Mouse (Mus musculus): ENCODE measurements around the gene Setd3. TPM values are rescaled to one million over a fixed set of nuclear protein-coding genes. Genes with fewer than 3 reads are reported as not detected.
"Not testable (repeated sequence)": the region's sequence is repeated elsewhere in the genome, so short reads cannot be mapped to it uniquely, and the experiment has no call there.

Gene Setd3
- polyA plus RNA-seq, 1 experiment from 2014 or later = 81.5 TPM

- peaks cover 26% of the 10 kb centered on the region for H3K36me3 ChIP-seq (replicated peaks)
- H3K4me1 ChIP-seq = peaks cover 22% of the 10 kb centered on the region
- no peak for DNase-seq (ENCODE audit: low spot score)
- H3K27me3 ChIP-seq (replicated peaks; ENCODE audit: low read depth, poor library complexity, severe bottlenecking) = no peaks in the 10 kb centered on the region
- no peak overlapping the region for H3K27ac ChIP-seq (replicated peaks)
- H3K4me3 ChIP-seq = no peak overlapping the region
- no peaks in the 10 kb centered on the region for H3K9me3 ChIP-seq
- WGBS = 85% methylated on average over 9 of the region's 9 CpGs
These were observed 59.2 kb downstream of the Setd3 start for GRCm38 (mm10) chr12:108119930-108120329.

DNA sequence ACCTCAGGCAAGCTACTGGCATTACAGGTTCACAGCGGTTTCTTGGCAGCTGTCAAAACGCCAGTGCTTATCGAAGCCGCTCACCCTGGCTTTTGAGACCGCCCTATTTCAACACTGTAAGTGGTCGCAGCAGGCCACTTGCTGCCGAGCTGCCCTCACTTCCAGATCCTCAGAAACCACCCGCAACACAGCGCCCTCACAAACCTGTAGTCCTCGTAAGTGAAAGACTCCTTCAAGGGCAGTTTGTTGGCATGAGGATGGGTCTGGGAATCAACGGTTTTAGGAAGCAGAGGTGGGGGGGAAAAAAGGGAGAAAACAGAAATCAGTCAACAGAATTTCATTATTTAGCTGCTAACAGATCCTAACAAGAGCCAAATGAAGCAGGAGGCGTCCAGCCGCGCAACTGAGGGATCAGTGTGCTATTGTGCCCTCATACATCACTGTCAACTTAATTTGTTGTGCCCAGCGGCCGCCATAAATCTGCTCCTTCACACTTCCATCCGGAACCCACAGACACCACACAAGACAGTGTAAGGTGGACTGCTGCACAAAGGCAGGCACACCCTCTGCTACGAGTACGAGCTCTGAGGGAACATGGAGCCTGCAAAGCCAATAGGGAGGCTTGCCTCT lies 60.1 kb downstream of the Setd3 start:
- 72% methylated on average over 19 of the region's 19 CpGs for WGBS
- no peak overlapping the region for H3K4me3 ChIP-seq

GRCm38 (mm10) chr12:108118503-108118901 lies 60.6 kb downstream of the Setd3 start:
- no peaks in the 10 kb centered on the region for H3K27me3 ChIP-seq (replicated peaks; ENCODE audit: low read depth, poor library complexity, severe bottlenecking)
- no peak for DNase-seq (ENCODE audit: low spot score)
- 76% methylated on average over 10 of the region's 10 CpGs for WGBS
- no peaks in the 10 kb centered on the region for H3K9me3 ChIP-seq
- peaks cover 22% of the 10 kb centered on the region for H3K4me1 ChIP-seq
- H3K36me3 ChIP-seq (replicated peaks) = peaks cover 28% of the 10 kb centered on the region
- H3K4me3 ChIP-seq = no peak overlapping the region
- H3K27ac ChIP-seq (replicated peaks) = no peak overlapping the region

More for the DNA sequence above, 60.1 kb downstream of the Setd3 start:
- Histone ChIP-seq H3K27me3 (replicated peaks; ENCODE audit: low read depth, poor library complexity, severe bottlenecking) (no peaks in the 10 kb centered on the region), H3K27ac (replicated peaks) (no peak overlapping the region), H3K4me1 (peaks cover 22% of the 10 kb centered on the region), H3K36me3 (replicated peaks) (peaks cover 27% of the 10 kb centered on the region), H3K9me3 (no peaks in the 10 kb centered on the region)
- no peak for DNase-seq (ENCODE audit: low spot score)

DNA sequence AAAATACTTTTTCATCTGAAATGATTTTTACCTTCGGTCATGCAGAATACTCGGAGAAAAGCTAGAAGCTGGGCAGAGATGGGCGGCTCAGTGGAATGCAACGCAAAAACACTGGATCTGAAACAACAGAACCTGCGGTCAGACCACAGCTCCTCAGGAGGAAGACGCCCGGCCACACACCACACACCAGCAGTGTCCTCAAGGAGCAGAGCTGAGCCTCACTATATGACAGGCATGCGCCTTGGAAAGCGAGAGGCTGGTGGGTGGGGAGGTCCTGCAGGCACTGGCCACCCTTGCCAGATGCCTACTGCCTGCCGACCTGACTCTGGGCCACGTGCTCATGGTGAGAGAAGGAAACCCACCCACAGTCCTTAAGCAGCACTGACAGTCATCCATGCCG lies 67.9 kb downstream of the Setd3 start:
- Histone ChIP-seq H3K9me3 (no peaks in the 10 kb centered on the region), H3K27ac (replicated peaks) (no peak overlapping the region), H3K27me3 (replicated peaks; ENCODE audit: low read depth, poor library complexity, severe bottlenecking) (no peaks in the 10 kb centered on the region), H3K4me1 (no peaks in the 10 kb centered on the region), H3K36me3 (replicated peaks) (peaks cover 73% of the 10 kb centered on the region), H3K4me3 (no peak overlapping the region)
- 91% methylated on average over 12 of the region's 12 CpGs for WGBS
- DNase-seq (ENCODE audit: low spot score) = no peak

GRCm38 (mm10) chr12:108110674-108111073 lies 68.4 kb downstream of the Setd3 start:
- WGBS = 85% methylated on average over 3 of the region's 3 CpGs
- H3K27me3 ChIP-seq (replicated peaks; ENCODE audit: low read depth, poor library complexity, severe bottlenecking) = no peaks in the 10 kb centered on the region
- H3K4me3 ChIP-seq = no peak overlapping the region
- no peak overlapping the region for H3K27ac ChIP-seq (replicated peaks)
- H3K4me1 ChIP-seq = no peaks in the 10 kb centered on the region
- no peaks in the 10 kb centered on the region for H3K9me3 ChIP-seq
- no peak for DNase-seq (ENCODE audit: low spot score)
- peaks cover 73% of the 10 kb centered on the region for H3K36me3 ChIP-seq (replicated peaks)

DNA sequence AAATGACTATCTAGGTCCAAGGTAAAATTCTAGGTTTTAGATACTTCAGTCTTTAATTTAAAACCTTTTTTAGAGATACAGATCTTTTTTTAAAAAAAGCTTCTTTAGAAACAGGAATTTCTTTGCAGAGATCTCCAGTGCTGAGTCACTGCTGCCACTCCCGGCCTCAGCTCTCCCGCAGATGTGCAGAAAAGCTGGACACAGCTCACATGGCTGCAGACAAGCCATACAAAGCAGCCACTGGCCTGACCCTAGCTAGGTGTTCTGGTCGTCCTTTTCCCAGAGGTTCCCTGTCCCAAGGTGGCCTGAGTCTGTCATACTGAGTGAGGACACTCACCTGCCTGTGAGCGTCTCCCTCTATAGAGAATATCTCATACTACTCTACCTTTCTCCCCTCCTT lies 69.4 kb downstream of the Setd3 start:
- DNase-seq (ENCODE audit: low spot score) = no peak
- no peaks in the 10 kb centered on the region for H3K4me1 ChIP-seq
- no peak overlapping the region for H3K4me3 ChIP-seq
- no peaks in the 10 kb centered on the region for H3K9me3 ChIP-seq
- H3K27ac ChIP-seq (replicated peaks) = no peak overlapping the region
- 83% methylated on average over 4 of the region's 4 CpGs for WGBS
- peaks cover 72% of the 10 kb centered on the region for H3K36me3 ChIP-seq (replicated peaks)
- H3K27me3 ChIP-seq (replicated peaks; ENCODE audit: low read depth, poor library complexity, severe bottlenecking) = no peaks in the 10 kb centered on the region

DNA sequence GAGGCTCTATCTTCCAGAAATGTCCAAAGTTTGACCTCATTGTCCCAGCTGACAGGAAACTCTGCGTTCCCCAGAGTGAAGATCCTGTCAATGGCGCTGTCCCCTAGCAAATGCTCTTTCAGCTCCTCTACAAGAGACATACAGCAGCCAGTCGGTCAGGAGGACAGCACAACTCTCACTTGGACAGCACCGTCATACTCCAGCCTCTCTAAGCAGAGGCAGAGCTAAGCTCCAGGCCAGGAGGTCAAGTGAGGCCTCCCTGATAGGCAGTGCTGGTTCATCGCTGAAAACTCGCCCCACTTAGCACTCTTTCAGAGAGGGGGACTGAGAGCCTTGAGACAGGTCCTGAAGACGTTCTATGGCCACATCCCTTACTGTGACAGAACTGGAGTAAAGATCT lies 70.5 kb downstream of the Setd3 start:
- H3K27me3 ChIP-seq (replicated peaks; ENCODE audit: low read depth, poor library complexity, severe bottlenecking); H3K9me3 ChIP-seq; H3K27ac ChIP-seq (replicated peaks); H3K4me3 ChIP-seq; DNase-seq (ENCODE audit: low spot score); H3K4me1 ChIP-seq: not testable (repeated sequence)
- WGBS = 79% methylated on average over 7 of the region's 7 CpGs
- peaks cover 72% of the 10 kb centered on the region for H3K36me3 ChIP-seq (replicated peaks)

DNA sequence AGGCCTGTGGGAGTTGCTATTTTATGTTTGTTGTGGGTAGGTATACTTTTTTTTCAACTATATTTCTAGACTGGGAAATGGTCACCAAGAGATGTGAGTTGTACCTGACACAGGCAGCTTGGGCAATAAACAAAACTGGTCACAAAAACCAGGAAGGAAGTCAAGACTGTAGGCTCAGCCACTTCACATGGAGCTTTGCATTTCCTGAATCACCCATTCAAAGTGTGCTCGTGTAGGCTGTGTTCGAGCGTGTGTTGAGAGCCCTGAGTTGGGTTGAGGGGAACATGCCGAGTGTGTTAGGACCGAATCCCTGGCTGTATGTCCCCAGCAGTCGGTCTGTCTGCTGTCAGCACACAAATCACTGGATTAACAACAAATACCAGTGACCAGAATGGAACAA lies 75.8 kb downstream of the Setd3 start:
- peaks cover 15% of the 10 kb centered on the region for H3K4me1 ChIP-seq
- WGBS = 80% methylated on average over 6 of the region's 6 CpGs
- H3K27ac ChIP-seq (replicated peaks) = no peak overlapping the region
- no peaks in the 10 kb centered on the region for H3K27me3 ChIP-seq (replicated peaks; ENCODE audit: low read depth, poor library complexity, severe bottlenecking)
- H3K36me3 ChIP-seq (replicated peaks) = peaks cover 29% of the 10 kb centered on the region
- no peaks in the 10 kb centered on the region for H3K9me3 ChIP-seq
- DNase-seq (ENCODE audit: low spot score) = no peak
- no peak overlapping the region for H3K4me3 ChIP-seq

DNA sequence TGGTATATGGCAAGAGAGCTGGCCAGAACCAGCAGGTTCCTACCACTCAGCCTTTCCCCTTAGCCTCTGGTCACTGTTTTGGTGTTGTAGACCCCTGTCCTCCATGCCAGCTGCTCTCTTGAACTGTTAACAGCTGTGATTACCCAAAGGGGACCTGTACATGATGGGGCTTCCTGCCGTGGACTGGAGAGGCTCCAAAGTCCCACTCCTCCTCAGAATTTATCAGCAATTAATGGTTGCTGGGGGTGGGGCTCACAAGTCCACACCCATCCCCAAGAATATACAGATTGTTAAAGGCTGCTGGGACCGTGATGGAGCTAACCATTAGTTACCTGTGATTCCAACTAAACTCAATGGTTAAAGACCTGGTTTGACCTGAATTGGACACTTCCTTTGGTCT lies 77.0 kb downstream of the Setd3 start:
- WGBS = 83% methylated on average over 2 of the region's 2 CpGs
- no peaks in the 10 kb centered on the region for H3K9me3 ChIP-seq
- no peak overlapping the region for H3K4me3 ChIP-seq
- no peak for DNase-seq (ENCODE audit: low spot score)
- H3K36me3 ChIP-seq (replicated peaks) = peaks cover 19% of the 10 kb centered on the region
- H3K27ac ChIP-seq (replicated peaks) = no peak overlapping the region
- H3K4me1 ChIP-seq = peaks cover 19% of the 10 kb centered on the region
- H3K27me3 ChIP-seq (replicated peaks; ENCODE audit: low read depth, poor library complexity, severe bottlenecking) = no peaks in the 10 kb centered on the region

DNA sequence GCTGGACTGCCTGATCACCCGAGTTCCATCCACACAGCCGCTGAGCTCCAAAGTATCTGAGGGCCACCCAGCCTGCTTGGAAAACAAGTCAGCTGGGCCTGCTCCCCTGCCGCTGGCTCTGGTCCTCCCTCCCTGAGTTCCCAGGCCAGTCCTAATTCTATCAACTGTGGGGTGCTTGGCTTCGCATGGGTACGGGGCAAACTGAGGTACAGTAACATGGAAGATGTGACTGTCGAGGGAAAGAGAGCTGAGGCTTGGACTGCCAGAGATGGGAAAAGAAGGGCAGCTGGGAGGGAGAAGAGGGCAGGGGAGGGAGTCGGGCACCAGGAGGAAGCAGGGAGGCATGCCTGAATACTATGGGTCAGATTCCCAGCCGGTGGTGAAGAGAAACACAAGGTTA lies 78.9 kb downstream of the Setd3 start:
- no peak overlapping the region for H3K27ac ChIP-seq (replicated peaks)
- H3K9me3 ChIP-seq = no peaks in the 10 kb centered on the region
- H3K4me1 ChIP-seq = peaks cover 19% of the 10 kb centered on the region
- WGBS = 77% methylated on average over 8 of the region's 8 CpGs
- H3K4me3 ChIP-seq = no peak overlapping the region
- peaks cover 3% of the 10 kb centered on the region for H3K36me3 ChIP-seq (replicated peaks)
- DNase-seq (ENCODE audit: low spot score) = no peak
- no peaks in the 10 kb centered on the region for H3K27me3 ChIP-seq (replicated peaks; ENCODE audit: low read depth, poor library complexity, severe bottlenecking)

DNA sequence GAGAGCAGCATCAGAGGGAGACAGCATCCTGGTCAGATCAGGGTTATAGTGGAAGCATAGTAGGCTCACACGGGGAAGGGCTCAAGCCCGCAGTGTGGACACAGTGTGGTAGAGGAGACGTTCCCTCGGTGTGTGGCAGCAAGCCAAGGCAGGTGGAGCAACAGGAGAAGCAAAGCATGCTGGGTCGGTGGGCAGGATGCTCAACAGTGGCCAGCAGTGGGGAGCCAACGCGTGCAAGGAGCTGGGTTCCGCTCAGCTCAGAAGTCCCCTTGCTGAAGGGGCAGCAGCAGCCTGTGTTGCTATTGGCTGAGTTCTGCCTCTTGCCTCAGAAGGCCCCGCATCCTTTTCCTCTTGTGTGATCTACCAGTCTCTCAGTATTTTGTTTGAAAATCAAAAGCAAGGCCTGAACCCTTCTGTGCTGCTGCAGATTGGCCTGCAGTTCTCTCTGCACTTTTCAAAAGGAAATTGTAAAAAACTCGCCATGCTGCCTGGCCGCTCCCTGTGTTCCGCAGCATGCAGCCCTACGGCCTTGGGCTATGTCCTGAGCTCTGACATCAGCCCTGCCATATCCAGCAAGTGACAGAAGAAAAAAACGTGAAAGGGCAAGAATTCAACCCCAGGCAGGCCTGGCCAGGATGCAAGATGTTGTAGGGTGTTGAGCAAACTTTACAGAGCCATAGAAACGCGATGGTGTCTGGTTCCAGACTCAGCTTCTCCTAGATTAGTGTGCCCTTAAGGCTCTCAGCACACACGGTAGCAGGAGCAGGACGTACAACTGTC lies 80.7 kb downstream of the Setd3 start:
- Histone ChIP-seq H3K9me3 (no peaks in the 10 kb centered on the region), H3K4me1 (peaks cover 17% of the 10 kb centered on the region), H3K27me3 (replicated peaks; ENCODE audit: low read depth, poor library complexity, severe bottlenecking) (no peaks in the 10 kb centered on the region), H3K36me3 (replicated peaks) (no peaks in the 10 kb centered on the region), H3K27ac (replicated peaks) (peak overlapping the region; percentile 48), H3K4me3 (no peak overlapping the region)
- WGBS = 56% methylated on average over 18 of the region's 18 CpGs
- peak; percentile 26 for DNase-seq (ENCODE audit: low spot score)

GRCm38 (mm10) chr12:108097643-108098042 lies 81.5 kb downstream of the Setd3 start:
- Histone ChIP-seq H3K4me1 (peaks cover 13% of the 10 kb centered on the region), H3K27ac (replicated peaks) (0 out of 2 replicates have a peak overlapping the region, but pooled peaks have one; percentile 48), H3K36me3 (replicated peaks) (no peaks in the 10 kb centered on the region), H3K4me3 (no peak overlapping the region), H3K27me3 (replicated peaks; ENCODE audit: low read depth, poor library complexity, severe bottlenecking) (no peaks in the 10 kb centered on the region), H3K9me3 (no peaks in the 10 kb centered on the region)
- DNase-seq (ENCODE audit: low spot score) = no peak
- 91% methylated on average over 8 of the region's 8 CpGs for WGBS

DNA sequence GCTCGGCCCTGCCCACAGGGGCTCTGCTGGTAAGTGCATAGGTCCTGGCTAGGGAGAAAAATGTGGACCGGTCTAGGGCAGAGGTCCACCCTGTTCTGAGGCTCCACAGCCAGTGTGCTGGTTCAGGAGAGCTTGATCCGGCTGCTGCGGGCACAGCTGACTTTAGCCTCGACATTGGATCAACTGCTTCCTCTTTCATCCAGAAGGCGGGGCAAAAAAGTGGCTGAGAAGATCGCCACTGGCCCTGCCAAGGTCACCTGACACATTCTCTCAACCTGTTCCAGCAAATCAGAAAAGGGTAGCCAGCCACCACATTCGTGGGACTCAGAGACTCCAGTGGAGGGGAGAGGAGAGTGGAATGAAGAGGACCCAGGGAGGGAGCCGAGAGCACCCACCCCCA lies 90.9 kb downstream of the Setd3 start:
- Histone ChIP-seq H3K9me3 (no peaks in the 10 kb centered on the region), H3K27ac (replicated peaks) (no peak overlapping the region; the same call in 1 of the 2 replicates), H3K27me3 (replicated peaks; ENCODE audit: low read depth, poor library complexity, severe bottlenecking) (no peaks in the 10 kb centered on the region), H3K4me1 (peaks cover 15% of the 10 kb centered on the region), H3K36me3 (replicated peaks) (no peaks in the 10 kb centered on the region), H3K4me3 (no peak overlapping the region)
- DNase-seq (ENCODE audit: low spot score) = no peak
- 77% methylated on average over 9 of the region's 9 CpGs for WGBS
